Mouse (Mus musculus) testis, adult 2 months (tissue): ENCODE data around the gene Rdh14.

Experiments
- CTCF ChIP-seq: fragments of 200-500 bp; IDR thresholded peaks from 2 replicates; pipeline ENCODE4 v1.5.1; 2012; ENCODE audit warnings: low read depth, mild to moderate bottlenecking, inconsistent platforms, low read length, moderate library complexity; ENCODE audit not compliant: control insufficient read depth, insufficient read depth, insufficient replicate concordance
- POLR2A ChIP-seq: fragments of 200-500 bp; IDR thresholded peaks from 2 replicates; pipeline ENCODE4 v1.6.1; 2012; ENCODE audit warnings: low read depth, mild to moderate bottlenecking, inconsistent platforms, low read length, moderate library complexity; ENCODE audit not compliant: control insufficient read depth

GRCm38 (mm10) chr12:10357756-10358155 lies 32.8 kb upstream of the Rdh14 start:
- TF ChIP-seq CTCF: no peak
- TF ChIP-seq POLR2A: no peak
